Mouse (Mus musculus) cerebellum, postnatal 10 days (tissue): ENCODE measurements around the gene Dapk2.
A peak's percentile ranks its signal among the peaks of the same experiment; 100 is the strongest.

Experiments
- DNase-seq, 2 experiments: peaks; one replicate each; pipeline ENCODE4 v3.0.0; 2021; ENCODE audit warnings: mixed read lengths in 2 of 2

Gene Dapk2

DNA sequence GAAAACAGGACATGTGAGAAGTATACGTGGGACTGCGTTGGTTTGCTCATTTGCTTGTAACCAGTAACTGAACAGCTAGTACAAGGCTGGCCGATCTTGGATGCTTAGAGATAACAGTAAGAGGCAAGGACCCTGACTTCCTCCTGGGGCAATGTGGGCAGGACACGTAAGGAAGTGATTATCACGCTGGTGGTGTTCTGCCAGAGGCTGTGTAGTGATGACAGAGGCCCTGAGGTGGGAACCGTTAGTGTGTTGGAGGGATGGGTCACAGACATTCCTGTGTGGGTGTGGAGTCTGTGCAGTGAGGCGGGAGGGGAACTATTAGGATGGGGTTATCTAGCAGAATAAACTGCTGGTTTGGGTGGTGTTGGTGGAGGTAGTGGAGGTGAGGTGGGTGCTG is 81.2 kb downstream of the Dapk2 start:
- DNase-seq: no peak

GRCm38 (mm10) chr9:66239691-66240090 is 81.7 kb downstream of the Dapk2 start:
- no peak for DNase-seq

GRCm38 (mm10) chr9:66240493-66240892 is 82.5 kb downstream of the Dapk2 start:
- peak; percentile 57 to 70 for DNase-seq

- peak; percentile 62 to 69 for DNase-seq
Observed at GRCm38 (mm10) chr9:66240991-66241390, 83.0 kb downstream of the Dapk2 start.

- no peak for DNase-seq
Observed at GRCm38 (mm10) chr9:66241722-66242121, 83.7 kb downstream of the Dapk2 start.

DNA sequence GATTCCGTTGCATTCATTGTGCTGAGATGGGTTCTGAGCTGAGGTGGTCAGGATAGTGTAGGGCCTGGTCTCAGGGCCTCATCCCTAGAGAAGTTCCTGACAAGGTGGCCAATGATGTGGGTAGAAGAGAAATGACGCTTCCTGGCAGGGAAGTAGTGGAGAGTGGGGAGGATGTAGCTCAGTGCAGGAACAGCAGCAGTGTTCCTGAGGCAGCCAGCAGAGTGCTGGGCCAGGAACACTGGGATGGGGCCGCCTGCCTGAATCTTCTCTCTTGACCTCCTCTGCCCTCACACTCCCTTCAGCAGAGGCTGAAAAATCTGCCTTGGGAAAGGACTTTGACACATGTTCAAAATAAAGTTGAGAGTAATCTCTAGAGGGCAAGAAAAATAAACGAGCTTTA is 85.2 kb downstream of the Dapk2 start:
- no peak for DNase-seq

DNA sequence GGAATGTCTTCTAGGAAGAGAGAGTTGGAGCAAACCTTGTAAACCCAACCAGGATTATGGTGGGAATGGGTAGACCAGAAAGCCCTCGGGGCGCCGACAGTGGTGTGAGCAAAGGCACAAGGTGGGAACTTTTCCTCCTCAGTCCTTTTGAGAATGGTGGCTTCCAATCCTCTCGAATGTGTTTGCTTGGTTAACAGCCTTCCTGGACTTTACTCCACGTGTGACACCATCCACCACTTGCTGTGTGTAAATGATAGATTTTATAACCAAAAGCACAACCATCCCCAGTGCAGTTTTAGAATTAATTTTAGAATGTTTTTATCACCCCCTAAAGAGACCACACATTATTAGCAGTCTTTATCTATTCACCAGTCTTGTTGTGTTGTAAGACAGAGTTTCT is 86.1 kb downstream of the Dapk2 start:
- no peak for DNase-seq

DNA sequence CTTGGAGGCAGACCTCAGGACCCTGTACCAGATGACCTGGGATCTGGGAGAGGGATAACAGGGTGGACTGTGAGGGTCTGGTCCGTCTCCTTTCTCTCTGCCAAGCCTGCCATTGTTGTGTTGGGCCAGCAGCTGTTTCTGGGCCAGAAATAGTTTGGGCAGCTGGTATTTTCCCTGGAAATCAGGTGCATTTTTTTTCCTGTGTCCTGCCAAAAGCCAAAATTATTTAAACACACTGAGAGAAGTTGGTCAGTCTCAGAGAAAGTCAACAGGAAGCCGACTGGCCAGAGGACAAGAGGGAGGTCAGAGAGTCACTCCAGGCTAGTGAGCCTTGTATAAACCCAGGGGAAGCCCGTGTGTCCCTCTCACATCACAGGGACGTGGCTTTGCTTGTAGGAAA is 87.7 kb downstream of the Dapk2 start:
- no peak for DNase-seq

DNA sequence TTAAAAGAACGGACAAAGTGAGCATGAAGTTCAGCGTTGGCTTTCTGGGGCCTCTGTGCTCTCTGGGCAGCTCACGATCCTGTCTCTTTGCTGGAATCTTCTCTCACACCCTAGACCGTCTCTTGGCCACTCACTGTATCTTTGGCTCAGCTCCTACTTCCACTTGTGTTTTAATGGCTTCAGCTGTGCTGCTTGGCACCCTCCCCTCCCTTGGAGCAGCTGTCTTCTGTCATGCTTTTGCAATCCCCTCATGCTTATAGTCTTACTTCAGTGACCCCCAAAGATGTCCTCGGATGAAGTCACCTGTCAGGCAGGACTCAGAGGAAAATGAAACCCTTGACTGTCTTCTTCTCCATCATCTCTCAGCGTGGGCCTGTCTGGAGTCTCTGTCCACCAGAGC is 91.3 kb downstream of the Dapk2 start:
- DNase-seq: peak; percentile 82 to 83

DNA sequence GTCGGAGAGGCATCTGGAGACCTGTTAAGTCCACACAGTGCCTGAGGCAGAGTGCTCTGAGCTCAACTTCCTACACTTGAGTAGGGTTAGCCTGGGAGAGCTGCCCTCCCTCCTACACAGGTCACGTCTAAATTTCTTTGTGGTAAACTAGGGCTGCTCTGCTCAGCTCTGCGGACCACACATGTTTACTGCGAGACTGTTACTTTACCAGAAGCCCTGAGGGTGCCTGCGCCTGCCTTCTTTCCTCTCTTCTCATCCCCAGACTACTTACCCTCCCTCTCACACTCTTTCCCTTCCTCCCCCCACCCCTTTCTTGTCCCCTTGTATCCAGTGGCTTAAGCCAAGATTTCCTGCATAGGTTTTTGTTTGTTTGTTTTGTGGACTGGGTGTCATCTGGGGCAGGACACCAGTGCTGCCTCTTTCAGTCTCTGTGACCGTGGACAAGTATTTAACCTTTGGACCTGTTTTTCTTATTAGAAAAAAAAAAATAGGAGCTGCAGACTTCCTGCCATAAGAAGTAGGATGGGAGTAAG is 93.2 kb downstream of the Dapk2 start:
- DNase-seq: no peak

DNA sequence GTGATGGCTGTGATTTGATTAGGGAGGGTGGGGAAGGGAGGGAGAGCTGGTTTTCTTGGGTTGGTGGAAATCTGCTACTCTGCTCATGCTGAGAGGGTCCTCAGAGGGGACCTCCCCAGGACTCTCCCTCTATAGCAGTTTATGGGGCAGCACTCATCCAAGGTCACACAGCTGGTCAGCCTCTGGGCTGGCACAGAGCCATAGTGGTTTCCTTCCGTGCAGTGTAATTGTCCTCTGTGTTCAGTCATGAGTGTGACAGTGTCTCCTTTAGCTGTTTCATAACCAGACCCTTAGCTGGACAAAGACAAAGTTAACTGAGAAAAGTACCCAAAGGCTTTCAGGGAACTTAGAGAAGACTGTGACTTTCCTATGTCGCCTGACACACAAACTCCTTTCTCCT is 103.7 kb downstream of the Dapk2 start:
- no peak for DNase-seq

- no peak for DNase-seq
Observed at GRCm38 (mm10) chr9:66263701-66264100, 105.7 kb downstream of the Dapk2 start.

GRCm38 (mm10) chr9:66265645-66266044 is 107.6 kb downstream of the Dapk2 start:
- DNase-seq: no peak

DNA sequence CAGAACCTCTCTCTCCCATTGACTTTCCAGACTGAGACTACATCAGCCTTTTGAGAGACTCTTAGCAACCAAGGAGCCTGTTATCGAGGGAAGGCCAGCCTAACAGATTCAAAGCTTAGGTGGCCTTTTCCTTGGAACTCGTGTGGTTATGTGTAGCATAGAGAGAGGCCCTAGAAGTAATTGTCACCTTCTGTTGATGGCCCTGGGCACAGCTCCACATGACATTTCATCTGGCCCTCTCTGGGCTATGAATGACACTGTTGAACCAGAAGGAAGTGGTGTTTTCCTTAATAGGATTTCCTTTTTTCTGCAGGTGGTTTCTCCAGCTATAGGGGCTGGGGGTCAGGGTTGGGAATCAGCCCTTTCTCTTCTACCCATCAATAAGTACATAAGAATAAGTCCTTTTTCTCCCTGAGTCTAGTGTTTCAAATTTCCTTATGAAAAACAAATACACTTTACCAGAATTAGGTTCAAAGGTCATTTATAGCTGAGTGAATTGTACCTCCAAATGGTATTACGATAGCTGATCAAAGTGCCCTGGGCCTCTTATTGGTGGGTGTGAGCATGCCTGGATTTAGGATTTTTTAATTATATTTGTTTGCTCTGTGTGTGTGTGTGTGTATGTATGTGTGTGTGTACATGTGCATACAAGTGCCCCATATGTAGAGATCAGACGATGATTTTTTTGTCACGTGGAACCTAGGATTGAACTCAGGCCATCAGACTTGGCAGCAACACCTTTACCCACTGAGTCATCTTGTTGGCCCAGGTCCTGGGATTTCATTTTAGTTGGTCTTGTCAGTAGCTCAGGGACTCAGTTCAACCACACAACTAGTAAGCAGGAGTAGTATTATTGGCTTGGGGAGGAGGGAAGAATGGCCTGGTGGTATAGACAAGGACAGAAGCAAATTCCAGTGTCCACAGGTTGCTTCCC is 108.5 kb downstream of the Dapk2 start:
- DNase-seq: peak; percentile 54 to 58

DNA sequence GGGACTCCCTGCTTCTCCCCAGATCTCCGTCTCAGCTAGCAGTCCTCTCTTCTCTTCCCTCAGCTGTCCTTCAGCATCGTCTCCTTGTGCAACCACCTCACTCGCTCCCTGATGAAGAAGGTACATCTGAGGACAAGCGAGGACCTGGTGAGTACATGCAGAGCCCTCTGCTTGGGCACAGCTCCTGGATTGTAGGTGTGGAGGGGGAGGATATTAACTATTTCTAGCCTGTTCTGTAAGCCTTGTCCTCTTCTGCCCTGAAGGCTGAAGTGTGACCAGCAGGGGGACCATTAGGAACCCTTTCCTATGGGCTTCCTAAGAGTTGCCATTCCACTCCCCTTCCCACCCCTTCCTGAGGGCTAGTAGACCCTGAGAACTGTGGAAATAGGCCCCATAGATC is 110.8 kb downstream of the Dapk2 start:
- no peak for DNase-seq

DNA sequence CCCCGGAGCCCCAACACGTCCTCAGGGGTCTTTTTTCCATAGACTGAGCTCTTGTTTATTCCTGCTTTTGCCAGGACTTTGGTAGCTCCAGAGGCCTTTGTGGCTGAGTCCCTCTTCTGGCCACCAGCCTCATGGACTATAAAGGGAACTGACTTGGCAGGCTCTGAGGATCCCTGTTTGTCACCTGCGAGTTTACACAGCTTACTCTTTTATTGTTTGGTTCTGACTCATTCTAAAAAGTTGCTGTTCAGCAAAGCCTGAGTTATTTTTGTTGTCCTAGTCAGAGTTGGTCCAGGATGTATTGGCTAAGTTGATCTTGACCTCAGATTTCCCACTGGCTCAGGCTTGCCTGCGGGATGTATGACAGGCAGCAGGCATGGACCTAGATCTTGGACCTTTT is 112.0 kb downstream of the Dapk2 start:
- no peak for DNase-seq

DNA sequence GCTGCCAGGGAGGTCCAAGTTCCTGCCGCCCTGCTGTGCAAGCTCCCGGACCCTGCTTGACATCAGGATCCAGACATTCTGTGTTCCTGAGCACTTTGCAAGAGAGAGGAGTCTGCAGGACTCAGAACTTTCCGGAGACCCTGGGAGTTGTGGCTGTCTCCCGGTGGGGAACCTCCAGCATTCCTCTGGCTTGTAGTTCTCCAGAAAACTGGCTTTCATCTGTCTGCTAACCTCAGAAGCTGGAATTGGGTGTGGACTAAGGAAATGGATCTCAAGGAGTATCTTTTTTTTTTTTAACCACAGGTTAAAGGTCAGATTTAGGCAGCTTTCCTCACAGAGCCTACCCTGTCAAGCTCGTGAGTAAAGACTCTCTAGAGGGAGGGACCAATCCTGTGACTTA is 113.7 kb downstream of the Dapk2 start:
- DNase-seq: no peak

DNA sequence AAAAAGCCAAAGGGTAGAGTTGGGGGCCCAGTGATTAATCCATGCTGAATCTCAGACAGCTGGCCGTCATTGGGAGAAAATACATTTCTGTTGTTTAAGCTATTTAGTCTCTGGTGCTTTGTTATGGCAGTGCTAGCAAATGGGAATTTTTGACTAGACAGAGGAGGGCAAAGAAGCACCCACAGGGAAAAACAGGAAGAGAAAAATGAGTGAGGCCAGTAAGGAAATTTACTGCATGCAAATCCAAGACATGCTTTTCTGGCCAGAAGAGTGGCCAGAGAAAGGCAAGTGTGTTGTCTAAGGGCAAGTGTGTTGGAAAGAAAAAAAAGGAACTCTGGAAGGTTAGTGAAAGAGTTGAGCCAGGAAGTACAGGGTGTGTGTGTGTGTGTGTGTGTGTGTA is 115.6 kb downstream of the Dapk2 start:
- no peak for DNase-seq

DNA sequence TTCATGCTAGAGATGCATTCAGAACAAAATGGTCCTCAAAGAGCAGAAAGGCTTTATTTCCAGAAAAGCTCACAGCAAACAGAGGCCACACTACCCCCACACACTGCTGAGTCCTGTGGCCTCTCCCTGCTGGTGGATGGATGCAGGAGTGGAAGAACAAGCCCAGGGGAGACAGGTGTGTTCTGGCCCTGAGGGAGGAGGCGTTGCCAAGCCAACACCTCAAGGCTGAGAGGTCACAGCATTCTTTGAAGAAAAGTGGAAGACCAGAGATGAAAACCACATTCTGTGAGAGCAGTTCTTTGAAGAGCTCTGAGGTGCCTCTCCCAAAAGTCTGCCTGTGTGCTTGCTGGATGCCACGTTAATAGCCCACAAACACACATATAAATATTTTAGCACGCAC is 116.6 kb downstream of the Dapk2 start:
- DNase-seq: no peak

GRCm38 (mm10) chr9:66275267-66275991 is 117.4 kb downstream of the Dapk2 start:
- DNase-seq: peak; percentile 66 to 80

DNA sequence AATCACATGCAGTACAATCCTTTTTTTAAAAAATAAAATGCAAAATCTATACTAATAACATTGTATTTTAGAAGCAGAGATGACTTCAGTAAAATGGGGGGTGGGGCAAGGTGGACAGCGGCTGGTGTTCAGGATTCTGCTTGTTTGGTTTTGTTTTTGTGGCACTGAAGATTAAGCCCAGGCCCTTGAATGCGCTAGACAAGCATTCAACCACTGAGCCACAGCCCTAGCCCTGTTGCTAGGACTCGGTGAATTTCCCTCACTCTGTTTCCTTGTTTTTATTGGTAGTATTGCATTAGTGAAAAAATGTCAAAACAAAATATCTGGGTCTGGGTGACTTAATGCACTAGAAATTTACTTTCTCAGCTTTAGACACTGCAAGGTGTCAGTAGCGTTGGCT is 118.0 kb downstream of the Dapk2 start:
- DNase-seq: no peak

GRCm38 (mm10) chr9:66276697-66277385 is 118.8 kb downstream of the Dapk2 start:
- no peak for DNase-seq

GRCm38 (mm10) chr9:66279647-66280046 is 121.6 kb downstream of the Dapk2 start:
- peak; percentile 35 to 55 for DNase-seq
